16 mouse cellular contexts compared by ENCODE assay signal in the genomic region with DNA sequence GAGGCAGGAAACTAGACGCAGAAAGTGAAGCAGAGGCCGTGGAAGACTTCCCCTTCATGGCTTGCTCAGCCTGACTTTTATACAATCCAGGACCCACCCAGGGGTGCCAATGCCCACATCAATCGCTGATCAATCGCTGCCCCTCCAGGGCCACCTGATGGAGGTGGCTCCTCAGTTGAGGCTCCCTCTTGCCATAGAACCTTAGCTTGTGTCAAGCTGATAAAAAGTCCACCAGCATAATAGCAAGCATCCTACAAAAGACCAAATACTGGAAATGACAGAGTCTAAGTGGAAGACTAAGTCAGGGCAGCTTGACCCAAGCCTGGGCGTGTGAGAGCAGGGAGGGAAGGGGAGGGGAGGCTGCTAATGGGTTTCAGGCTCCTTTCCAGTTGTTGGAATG. TPM values are rescaled to one million over a fixed set of nuclear protein-coding genes. Genes with fewer than 3 reads are reported as not detected.
A peak's percentile ranks its signal among the peaks of the same experiment; 100 is the strongest.
DNase-seq lines count a peak whose midpoint lies in the region; ATAC-seq and TF ChIP-seq lines count a peak whose summit lies in the region.
"Had no signal": no experiment of that assay in that cellular context is flagged by ENCODE, and none has a peak within 500 bp of the region (broad histone marks: within the 10 kb centered on the region; RNA-seq: fewer than 3 reads in every experiment).

No protein-coding gene starts in this region.

- TF ChIP-seq CTCF in kidney, adult 2 months (conservative IDR thresholded peaks at IDR 0.05; ENCODE audit: insufficient read depth, insufficient read length, low read depth, low read length), result no peak
- no peak for TF ChIP-seq CTCF in lung, embryonic 14.5 days (IDR thresholded peaks at IDR 0.05; ENCODE audit: low read depth)

- H3K4me3 ChIP-seq in kidney, adult 2 months (ENCODE audit: insufficient read depth, low read depth, low read length), result no peak overlapping the region
- no peak overlapping the region for H3K4me3 ChIP-seq in lung, embryonic 14.5 days (ENCODE audit: low read depth, low read length)
- H3K4me3 ChIP-seq in embryonic facial prominence, embryonic 10.5 days, result no peak overlapping the region
- no peak overlapping the region for H3K4me3 ChIP-seq in stomach, embryonic 15.5 days (replicated peaks)
- H3K4me3 ChIP-seq: forebrain, embryonic 12.5 days; hindbrain, embryonic 12.5 days; intestine, embryonic 15.5 days; limb, embryonic 15.5 days; midbrain, embryonic 15.5 days had no signal

- H3K4me2 ChIP-seq in lung, embryonic 14.5 days, result no peak overlapping the region
- H3K4me2 ChIP-seq in stomach, embryonic 15.5 days, result no peak overlapping the region
- H3K4me2 ChIP-seq: forebrain, embryonic 12.5 days; hindbrain, embryonic 12.5 days; intestine, embryonic 15.5 days; limb, embryonic 15.5 days; midbrain, embryonic 15.5 days had no signal

- H3K4me1 ChIP-seq in kidney, adult 2 months (ENCODE audit: control insufficient read depth, insufficient read depth, low read length), result peaks cover 8% of the 10 kb centered on the region; the same call in 1 of the 2 replicates
- H3K4me1 ChIP-seq in lung, embryonic 14.5 days (ENCODE audit: insufficient read depth), result 0 out of 2 replicates have a peak, but pooled peaks cover 6% of the 10 kb centered on the region
- H3K4me1 ChIP-seq in embryonic facial prominence, embryonic 10.5 days, result peaks cover 32% of the 10 kb centered on the region
- peaks cover 19% of the 10 kb centered on the region for H3K4me1 ChIP-seq in stomach, embryonic 15.5 days
- H3K4me1 ChIP-seq: forebrain, embryonic 12.5 days; intestine, embryonic 15.5 days; midbrain, embryonic 15.5 days had no signal

- peak overlapping the region; percentile 41 for H3K27ac ChIP-seq in kidney, adult 2 months (ENCODE audit: insufficient read depth, low read depth, low read length)
- peak overlapping the region; percentile 69; the same call in 1 of the 2 replicates for H3K27ac ChIP-seq in lung, embryonic 14.5 days (ENCODE audit: low read depth)
- H3K27ac ChIP-seq in embryonic facial prominence, embryonic 10.5 days (replicated peaks), result peak overlapping the region; percentile 40
- H3K27ac ChIP-seq in stomach, embryonic 15.5 days, result peak overlapping the region; percentile 16; the same call in 1 of the 2 replicates
- H3K27ac ChIP-seq: forebrain, embryonic 12.5 days; hindbrain, embryonic 12.5 days; intestine, embryonic 15.5 days; limb, embryonic 15.5 days; midbrain, embryonic 15.5 days had no signal

- no peak for DNase-seq in kidney, adult 2 months
- DNase-seq in kidney, adult 9 months, result no peak
- DNase-seq in lung, embryonic 14.5 days, result no peak
- no peak for DNase-seq in lung, postnatal 25 days (ENCODE audit: low spot score)
- DNase-seq in embryonic facial prominence, embryonic 10.5 days (ENCODE audit: low spot score), result no peak
- DNase-seq in layer of hippocampus, adult 9-10 months (ENCODE audit: low spot score), result no peak
- DNase-seq: adrenal gland, postnatal 10 days; cerebellum, adult 2 months; right cerebral cortex, postnatal 14 days had no signal

- no peak for TF ChIP-seq POLR2A in kidney, adult 2 months (IDR thresholded peaks at IDR 0.05; ENCODE audit: low read depth, low read length)

- no peak for ATAC-seq in lung, embryonic 14.5 days (ENCODE audit: insufficient read depth)
- ATAC-seq in stomach, embryonic 15.5 days (ENCODE audit: insufficient read depth, low FRiP score, low read depth), result no peak
- ATAC-seq: CD4-positive, CD25-positive, alpha-beta regulatory T cell, adult 4 months; intestine, embryonic 15.5 days; midbrain, embryonic 15.5 days had no signal

- WGBS in kidney, adult 2 months, result 71% methylated on average over 5 of the region's 5 CpGs
- WGBS in lung, embryonic 14.5 days, result 81% methylated on average over 5 of the region's 5 CpGs
- WGBS in embryonic facial prominence, embryonic 10.5 days, result 86% methylated on average over 5 of the region's 5 CpGs
- WGBS in stomach, embryonic 15.5 days, result 75% methylated on average over 5 of the region's 5 CpGs

- no peaks in the 10 kb centered on the region for H3K27me3 ChIP-seq in kidney, adult 2 months (replicated peaks; ENCODE audit: control insufficient read depth, insufficient read depth, low read length)
- no peaks in the 10 kb centered on the region for H3K27me3 ChIP-seq in lung, embryonic 14.5 days (ENCODE audit: insufficient read depth, low read length)
- H3K27me3 ChIP-seq in embryonic facial prominence, embryonic 10.5 days (replicated peaks; ENCODE audit: low read depth, poor library complexity, severe bottlenecking), result no peaks in the 10 kb centered on the region
- H3K27me3 ChIP-seq in stomach, embryonic 15.5 days (replicated peaks), result no peaks in the 10 kb centered on the region
- H3K27me3 ChIP-seq: forebrain, embryonic 12.5 days; hindbrain, embryonic 12.5 days; intestine, embryonic 15.5 days; limb, embryonic 15.5 days; midbrain, embryonic 15.5 days had no signal

- H3K9ac ChIP-seq in lung, embryonic 14.5 days, result no peak overlapping the region
- H3K9ac ChIP-seq in stomach, embryonic 15.5 days, result no peak overlapping the region
- H3K9ac ChIP-seq: forebrain, embryonic 12.5 days; hindbrain, embryonic 12.5 days; intestine, embryonic 15.5 days; limb, embryonic 15.5 days; midbrain, embryonic 15.5 days had no signal

- no peaks in the 10 kb centered on the region for H3K36me3 ChIP-seq in kidney, adult 2 months (ENCODE audit: control insufficient read depth, insufficient read depth, low read length)
- H3K36me3 ChIP-seq in lung, embryonic 14.5 days (ENCODE audit: insufficient read depth), result peaks cover 28% of the 10 kb centered on the region
- peaks cover 23% of the 10 kb centered on the region for H3K36me3 ChIP-seq in embryonic facial prominence, embryonic 10.5 days (replicated peaks)
- H3K36me3 ChIP-seq in stomach, embryonic 15.5 days, result 0 out of 2 replicates have a peak, but pooled peaks cover 11% of the 10 kb centered on the region
- H3K36me3 ChIP-seq: forebrain, embryonic 12.5 days; midbrain, embryonic 15.5 days had no signal

- H3K9me3 ChIP-seq in lung, embryonic 14.5 days (ENCODE audit: low read depth, low read length), result no peaks in the 10 kb centered on the region
- H3K9me3 ChIP-seq in embryonic facial prominence, embryonic 10.5 days, result no peaks in the 10 kb centered on the region
- no peaks in the 10 kb centered on the region for H3K9me3 ChIP-seq in stomach, embryonic 15.5 days
- H3K9me3 ChIP-seq: forebrain, embryonic 12.5 days; hindbrain, embryonic 12.5 days; intestine, embryonic 15.5 days; limb, embryonic 15.5 days; midbrain, embryonic 15.5 days had no signal

RNA-seq across cellular contexts. Expression of a gene that starts 39.7 kb away (rescaled TPM):
- 24.1 TPM in 2 replicates for polyA plus RNA-seq in kidney, adult 2 months (2012; rRNA removed)
- 19.3 and 19.9 TPM in 2 replicates for polyA plus RNA-seq in lung, embryonic 14.5 days (2014; fragmentation: Nextera tagmentation; extraction: Ambion mirVana)
- 10.4 and 11.6 TPM in 2 replicates for polyA plus RNA-seq in embryonic facial prominence, embryonic 10.5 days (2016; fragmentation: Nextera tagmentation; extraction: Ambion mirVana)
- 16.3 and 19.4 TPM in 2 replicates for polyA plus RNA-seq in stomach, embryonic 15.5 days (2015; fragmentation: Nextera tagmentation; extraction: Ambion mirVana)

RNA-seq across cellular contexts. Expression of a gene that starts 40.2 kb away (rescaled TPM):
- polyA plus RNA-seq in kidney, adult 2 months (2012; rRNA removed), result 44.8 and 55.9 TPM in 2 replicates
- 123 and 127 TPM in 2 replicates for polyA plus RNA-seq in lung, embryonic 14.5 days (2014; fragmentation: Nextera tagmentation; extraction: Ambion mirVana)
- polyA plus RNA-seq in embryonic facial prominence, embryonic 10.5 days (2016; fragmentation: Nextera tagmentation; extraction: Ambion mirVana), result 135 and 141 TPM in 2 replicates
- polyA plus RNA-seq in stomach, embryonic 15.5 days (2015; fragmentation: Nextera tagmentation; extraction: Ambion mirVana), result 140 and 146 TPM in 2 replicates

Comparison
In these comparisons a context has a peak if more than half of its experiments do, and no peak if none do; other contexts are left out.
1. H3K27ac ChIP-seq: peak in every context shown above with its lines; median percentile 69 in lung, embryonic 14.5 days; 41 in kidney, adult 2 months; 40 in embryonic facial prominence, embryonic 10.5 days; 16 in stomach, embryonic 15.5 days.